Mouse (Mus musculus): ENCODE data around the gene Icam1. TPM values are rescaled to one million over a fixed set of nuclear protein-coding genes. Genes with fewer than 3 reads are reported as not detected.

Gene Icam1
- polyA plus RNA-seq, 1 experiment from 2014 or later = 76.2 TPM

GRCm38 (mm10) chr9:21032491-21032890 lies 16.7 kb downstream of the Icam1 start:
- Histone ChIP-seq H3K36me3 (ENCODE audit: control insufficient read depth, insufficient read depth, low read length) (no peaks in the 10 kb centered on the region), H3K4me2 (ENCODE audit: low read depth, low read length) (peak overlapping the region; percentile 99), H3K27me3 (ENCODE audit: control insufficient read depth, insufficient read depth, low read depth, low read length) (peaks cover 58% of the 10 kb centered on the region), H3K27ac (ENCODE audit: low read length) (no peak overlapping the region), H3K9me3 (ENCODE audit: control insufficient read depth, low read length) (no peaks in the 10 kb centered on the region), H3K4me3 (ENCODE audit: low read length) (peak overlapping the region; percentile 65), H3K9ac (ENCODE audit: low read length) (no peak overlapping the region), H3K4me1 (replicated peaks; ENCODE audit: control insufficient read depth, insufficient read depth, low read length) (peaks cover 55% of the 10 kb centered on the region)
- ATAC-seq (ENCODE audit: low read depth) = no peak
- 2% methylated on average over 7 of the region's 7 CpGs for WGBS

- under 1% methylated on average over 34 of the region's 34 CpGs for WGBS
- ATAC-seq (ENCODE audit: low read depth) = peak; percentile 71
- Histone ChIP-seq H3K4me3 (ENCODE audit: low read length) (peak overlapping the region; percentile 65), H3K36me3 (ENCODE audit: control insufficient read depth, insufficient read depth, low read length) (no peaks in the 10 kb centered on the region), H3K4me2 (ENCODE audit: low read depth, low read length) (peak overlapping the region; percentile 99), H3K9me3 (ENCODE audit: control insufficient read depth, low read length) (no peaks in the 10 kb centered on the region), H3K4me1 (replicated peaks; ENCODE audit: control insufficient read depth, insufficient read depth, low read length) (peaks cover 56% of the 10 kb centered on the region), H3K9ac (ENCODE audit: low read length) (peak overlapping the region; percentile 65), H3K27ac (ENCODE audit: low read length) (no peak overlapping the region), H3K27me3 (ENCODE audit: control insufficient read depth, insufficient read depth, low read depth, low read length) (peaks cover 64% of the 10 kb centered on the region)
Observed at GRCm38 (mm10) chr9:21033136-21033535, 17.4 kb downstream of the Icam1 start.

- no peaks in the 10 kb centered on the region for H3K36me3 ChIP-seq (ENCODE audit: control insufficient read depth, insufficient read depth, low read length)
- peaks cover 74% of the 10 kb centered on the region for H3K27me3 ChIP-seq (ENCODE audit: control insufficient read depth, insufficient read depth, low read depth, low read length)
- 6% methylated on average over 17 of the region's 17 CpGs for WGBS
- H3K9me3 ChIP-seq (ENCODE audit: control insufficient read depth, low read length) = no peaks in the 10 kb centered on the region
- H3K27ac ChIP-seq (ENCODE audit: low read length) = no peak overlapping the region
- no peak for ATAC-seq (ENCODE audit: low read depth)
- no peak overlapping the region for H3K4me2 ChIP-seq (ENCODE audit: low read depth, low read length)
- no peak overlapping the region for H3K4me3 ChIP-seq (ENCODE audit: low read length)
- H3K4me1 ChIP-seq (replicated peaks; ENCODE audit: control insufficient read depth, insufficient read depth, low read length) = peaks cover 48% of the 10 kb centered on the region
- H3K9ac ChIP-seq (ENCODE audit: low read length) = no peak overlapping the region
Observed at GRCm38 (mm10) chr9:21034481-21035085, 18.8 kb downstream of the Icam1 start.

GRCm38 (mm10) chr9:21035586-21035985 lies 19.8 kb downstream of the Icam1 start:
- ATAC-seq (ENCODE audit: low read depth) = no peak
- peaks cover 37% of the 10 kb centered on the region for H3K4me1 ChIP-seq (replicated peaks; ENCODE audit: control insufficient read depth, insufficient read depth, low read length)
- H3K27me3 ChIP-seq (ENCODE audit: control insufficient read depth, insufficient read depth, low read depth, low read length) = peaks cover 77% of the 10 kb centered on the region
- H3K4me2 ChIP-seq (ENCODE audit: low read depth, low read length) = no peak overlapping the region
- H3K4me3 ChIP-seq (ENCODE audit: low read length) = no peak overlapping the region
- no peaks in the 10 kb centered on the region for H3K9me3 ChIP-seq (ENCODE audit: control insufficient read depth, low read length)
- no peak overlapping the region for H3K27ac ChIP-seq (ENCODE audit: low read length)
- 33% methylated on average over 9 of the region's 9 CpGs for WGBS
- H3K36me3 ChIP-seq (ENCODE audit: control insufficient read depth, insufficient read depth, low read length) = no peaks in the 10 kb centered on the region
- H3K9ac ChIP-seq (ENCODE audit: low read length) = no peak overlapping the region

- peaks cover 77% of the 10 kb centered on the region for H3K27me3 ChIP-seq (ENCODE audit: control insufficient read depth, insufficient read depth, low read depth, low read length)
- no peaks in the 10 kb centered on the region for H3K9me3 ChIP-seq (ENCODE audit: control insufficient read depth, low read length)
- H3K4me2 ChIP-seq (ENCODE audit: low read depth, low read length) = no peak overlapping the region
- H3K4me3 ChIP-seq (ENCODE audit: low read length) = no peak overlapping the region
- WGBS = 12% methylated on average over 20 of the region's 20 CpGs
- no peak overlapping the region for H3K27ac ChIP-seq (ENCODE audit: low read length)
- H3K9ac ChIP-seq (ENCODE audit: low read length) = no peak overlapping the region
- H3K36me3 ChIP-seq (ENCODE audit: control insufficient read depth, insufficient read depth, low read length) = no peaks in the 10 kb centered on the region
- peaks cover 33% of the 10 kb centered on the region for H3K4me1 ChIP-seq (replicated peaks; ENCODE audit: control insufficient read depth, insufficient read depth, low read length)
- ATAC-seq (ENCODE audit: low read depth) = no peak
Observed at GRCm38 (mm10) chr9:21036161-21036560, 20.4 kb downstream of the Icam1 start.

GRCm38 (mm10) chr9:21036666-21037065 lies 20.9 kb downstream of the Icam1 start:
- WGBS = 6% methylated on average over 22 of the region's 22 CpGs
- Histone ChIP-seq H3K27ac (ENCODE audit: low read length) (no peak overlapping the region), H3K9me3 (ENCODE audit: control insufficient read depth, low read length) (no peaks in the 10 kb centered on the region), H3K4me2 (ENCODE audit: low read depth, low read length) (peak overlapping the region; percentile 71; the same call in 1 of the 2 replicates), H3K4me3 (ENCODE audit: low read length) (peak overlapping the region; percentile 48), H3K36me3 (ENCODE audit: control insufficient read depth, insufficient read depth, low read length) (no peaks in the 10 kb centered on the region), H3K27me3 (ENCODE audit: control insufficient read depth, insufficient read depth, low read depth, low read length) (peaks cover 75% of the 10 kb centered on the region), H3K9ac (ENCODE audit: low read length) (no peak overlapping the region; the same call in 1 of the 2 replicates), H3K4me1 (replicated peaks; ENCODE audit: control insufficient read depth, insufficient read depth, low read length) (peaks cover 30% of the 10 kb centered on the region)
- ATAC-seq (ENCODE audit: low read depth) = no peak

GRCm38 (mm10) chr9:21037481-21037891 lies 21.7 kb downstream of the Icam1 start:
- H3K4me2 ChIP-seq (ENCODE audit: low read depth, low read length) = peak overlapping the region; percentile 71
- peak overlapping the region; percentile 59 for H3K9ac ChIP-seq (ENCODE audit: low read length)
- H3K27me3 ChIP-seq (ENCODE audit: control insufficient read depth, insufficient read depth, low read depth, low read length) = peaks cover 67% of the 10 kb centered on the region
- H3K27ac ChIP-seq (ENCODE audit: low read length) = peak overlapping the region; percentile 22; the same call in 1 of the 2 replicates
- H3K4me3 ChIP-seq (ENCODE audit: low read length) = peak overlapping the region; percentile 48
- H3K36me3 ChIP-seq (ENCODE audit: control insufficient read depth, insufficient read depth, low read length) = no peaks in the 10 kb centered on the region
- ATAC-seq (ENCODE audit: low read depth) = peak; percentile 70
- 4% methylated on average over 30 of the region's 31 CpGs for WGBS
- peaks cover 24% of the 10 kb centered on the region for H3K4me1 ChIP-seq (replicated peaks; ENCODE audit: control insufficient read depth, insufficient read depth, low read length)
- H3K9me3 ChIP-seq (ENCODE audit: control insufficient read depth, low read length) = no peaks in the 10 kb centered on the region

GRCm38 (mm10) chr9:21039779-21040178 lies 24.0 kb downstream of the Icam1 start:
- H3K4me2 ChIP-seq (ENCODE audit: low read depth, low read length) = no peak overlapping the region
- no peaks in the 10 kb centered on the region for H3K9me3 ChIP-seq (ENCODE audit: control insufficient read depth, low read length)
- H3K36me3 ChIP-seq (ENCODE audit: control insufficient read depth, insufficient read depth, low read length) = no peaks in the 10 kb centered on the region
- ATAC-seq (ENCODE audit: low read depth) = no peak
- no peak overlapping the region for H3K9ac ChIP-seq (ENCODE audit: low read length)
- no peak overlapping the region for H3K27ac ChIP-seq (ENCODE audit: low read length)
- 65% methylated on average over 3 of the region's 3 CpGs for WGBS
- H3K27me3 ChIP-seq (ENCODE audit: control insufficient read depth, insufficient read depth, low read depth, low read length) = peaks cover 46% of the 10 kb centered on the region
- peaks cover 15% of the 10 kb centered on the region for H3K4me1 ChIP-seq (replicated peaks; ENCODE audit: control insufficient read depth, insufficient read depth, low read length)
- H3K4me3 ChIP-seq (ENCODE audit: low read length) = no peak overlapping the region

- Histone ChIP-seq H3K27ac (ENCODE audit: low read length) (no peak overlapping the region), H3K9ac (ENCODE audit: low read length) (no peak overlapping the region), H3K9me3 (ENCODE audit: control insufficient read depth, low read length) (no peaks in the 10 kb centered on the region), H3K4me1 (replicated peaks; ENCODE audit: control insufficient read depth, insufficient read depth, low read length) (peaks cover 13% of the 10 kb centered on the region), H3K4me2 (ENCODE audit: low read depth, low read length) (no peak overlapping the region), H3K4me3 (ENCODE audit: low read length) (no peak overlapping the region), H3K27me3 (ENCODE audit: control insufficient read depth, insufficient read depth, low read depth, low read length) (peaks cover 31% of the 10 kb centered on the region), H3K36me3 (ENCODE audit: control insufficient read depth, insufficient read depth, low read length) (no peaks in the 10 kb centered on the region)
- no peak for ATAC-seq (ENCODE audit: low read depth)
- 37% methylated on average over 4 of the region's 4 CpGs for WGBS
Observed at GRCm38 (mm10) chr9:21041308-21041707, 25.5 kb downstream of the Icam1 start.
